Mouse (Mus musculus): ENCODE data around the gene Gosr1. TPM values are rescaled to one million over a fixed set of nuclear protein-coding genes. Genes with fewer than 3 reads are reported as not detected.

Gosr1 gene
- 0.38 and 2.7 TPM in 2 replicates for polyA plus RNA-seq (2012; ENCODE audit: low replicate concordance)

GRCm38 (mm10) chr11:76763053-76763740 is at the start of gene Gosr1:
TSS of gene Gosr1 (minus strand) at chr11:76763579.

GRCm38 (mm10) chr11:76679508-76679907 is 83.9 kb downstream of the Gosr1 start, which contains the start of gene Trarg1:
TSS of gene Trarg1 (plus strand) at chr11:76679808.

Other genes starting within 250 kb of the Gosr1 start
- gene Abr, start 141.3 kb downstream of the Gosr1 start, polyA plus RNA-seq (2012; ENCODE audit: low replicate concordance): 5.9 and 13.1 TPM in 2 replicates
- gene Bhlha9, start 91.1 kb downstream of the Gosr1 start, polyA plus RNA-seq (2012; ENCODE audit: low replicate concordance): not detected in 2 replicates
- gene Trarg1, start 83.8 kb downstream of the Gosr1 start, polyA plus RNA-seq (2012; ENCODE audit: low replicate concordance): not detected in 2 replicates
- 16.0 and 24.1 TPM in 2 replicates for gene Cpd, start 83.4 kb upstream of the Gosr1 start, polyA plus RNA-seq (2012; ENCODE audit: low replicate concordance)
- gene Tmigd1, start 138.6 kb upstream of the Gosr1 start, polyA plus RNA-seq (2012; ENCODE audit: low replicate concordance): not detected in 2 replicates
- 5.4 and 14.8 TPM in 2 replicates for gene Blmh, start 161.2 kb upstream of the Gosr1 start, polyA plus RNA-seq (2012; ENCODE audit: low replicate concordance)
- gene Slc6a4, start 235.0 kb upstream of the Gosr1 start, polyA plus RNA-seq (2012; ENCODE audit: low replicate concordance): 0.55 TPM in 1 of 2 replicates, not detected in the other